Mouse (Mus musculus) embryonic facial prominence, embryonic 11.5 days (tissue): ENCODE data around the gene Cmc2. TPM values are rescaled to one million over a fixed set of nuclear protein-coding genes. Genes with fewer than 3 reads are reported as not detected.

ENCODE experiments used
- ATAC-seq: fragments of 200-750 bp; cut with Nextera tagmentation; replicated peaks from 2 replicates; pipeline ENCODE4 v1.8.0; 2017; ENCODE audit warnings: low read depth; ENCODE audit not compliant: insufficient number of reproducible peaks, low FRiP score, low TSS enrichment
- DNase-seq: peaks from one replicate; pipeline ENCODE4 v3.0.0-alpha.2; 2015; ENCODE audit warnings: low spot score
- H3K27ac ChIP-seq: fragments of 300-500 bp; sonication (generic); replicated peaks from 2 replicates; pipeline ENCODE4 v1.5.1; 2014; ENCODE audit warnings: mild to moderate bottlenecking, low read depth, low read length, control low read depth
- H3K27me3 ChIP-seq: fragments of 300-500 bp; sonication (generic); 2 replicates; pipeline ENCODE4 v1.6.1; 2014; ENCODE audit warnings: mild to moderate bottlenecking, low read length, moderate library complexity, mixed read lengths; ENCODE audit not compliant: control insufficient read depth, insufficient read depth
- H3K36me3 ChIP-seq: fragments of 300-500 bp; sonication (generic); replicated peaks from 2 replicates; pipeline ENCODE4 v1.6.1; 2014; ENCODE audit warnings: low read depth, mild to moderate bottlenecking, low read length, moderate library complexity, mixed read lengths; ENCODE audit not compliant: control insufficient read depth, insufficient read depth
- H3K4me1 ChIP-seq: fragments of 300-500 bp; sonication (generic); 2 replicates; pipeline ENCODE4 v1.6.1; 2014; ENCODE audit warnings: low read length, mixed read lengths; ENCODE audit not compliant: control insufficient read depth, insufficient read depth
- H3K4me2 ChIP-seq: fragments of 300-500 bp; sonication (generic); 2 replicates; pipeline ENCODE4 v1.6.1; 2014; ENCODE audit warnings: low read depth, mild to moderate bottlenecking, control low read depth, low read length, moderate library complexity
- H3K4me3 ChIP-seq: fragments of 300-500 bp; sonication (generic); 2 replicates; pipeline ENCODE4 v1.5.1; 2014; ENCODE audit warnings: low read depth, low read length, control low read depth
- H3K9ac ChIP-seq: fragments of 300-500 bp; sonication (generic); replicated peaks from 2 replicates; pipeline ENCODE4 v1.6.1; 2014; ENCODE audit warnings: mild to moderate bottlenecking, control low read depth, low read length
- H3K9me3 ChIP-seq: fragments of 300-500 bp; sonication (generic); replicated peaks from 2 replicates; pipeline ENCODE4 v1.6.1; 2016; ENCODE audit warnings: mild to moderate bottlenecking, low read length, inconsistent platforms, mixed read lengths; ENCODE audit not compliant: control insufficient read depth
- WGBS: fragments of 180-500 bp; shearing (Covaris S2); extraction: QIAGEN DNeasy Blood & Tissue Kit; methylation state at CpG from one replicate; pipeline ENCODE4 v1.1.7; 2014; 5-methylcytosine and 5-hydroxymethylcytosine counted together
- polyA plus RNA-seq: library from polyadenylated mRNA; unstranded; fragments of >200 nt; fragmentation: Nextera tagmentation; extraction: Ambion mirVana; gene quantifications from 2 replicates; pipeline ENCODE4 v1.2.1, GENCODE M21; 2014

Cmc2 gene
- polyA plus RNA-seq, 1 experiment from 2014 or later: 92.2 TPM

DNA sequence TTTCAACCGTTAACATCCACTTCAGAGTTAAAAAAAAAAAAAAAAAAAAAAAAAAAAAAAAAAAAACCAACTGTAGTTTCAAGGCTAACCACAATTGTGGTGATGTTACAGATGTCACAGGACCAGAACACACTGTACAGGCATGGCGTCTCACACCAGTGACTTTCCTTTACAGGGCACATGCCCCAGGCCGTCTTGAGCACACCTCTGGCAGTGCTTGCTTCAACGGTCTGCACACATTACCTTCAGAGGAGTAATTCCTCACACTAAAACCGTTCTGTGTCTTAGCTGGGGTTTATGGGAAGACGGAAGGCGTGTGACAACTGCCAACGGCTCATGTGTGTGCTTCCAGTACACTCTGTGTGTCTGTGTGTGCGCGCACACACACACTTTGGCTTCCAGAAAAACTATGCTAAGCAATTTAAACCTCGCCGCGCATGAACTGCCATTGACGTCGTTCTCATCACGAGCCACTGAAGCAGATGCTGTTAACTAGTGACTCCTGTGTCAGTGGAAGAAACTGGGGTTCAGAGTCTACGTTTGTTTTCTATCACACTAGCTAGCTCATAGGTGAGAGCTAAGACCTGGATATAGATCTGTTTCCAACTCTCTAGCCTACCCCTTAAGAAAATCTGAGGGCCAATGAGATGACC, 45.3 kb downstream of the Cmc2 start:
- no peak for DNase-seq
- Histone ChIP-seq H3K4me3 (no peak overlapping the region), H3K4me2 (no peak overlapping the region), H3K9ac (no peak overlapping the region), H3K4me1 (no peaks in the 10 kb centered on the region), H3K9me3 (no peaks in the 10 kb centered on the region), H3K27me3 (no peaks in the 10 kb centered on the region), H3K36me3 (no peaks in the 10 kb centered on the region), H3K27ac (no peak overlapping the region)
- ATAC-seq: no peak
- WGBS: 87% methylated on average over 17 of the region's 17 CpGs

DNA sequence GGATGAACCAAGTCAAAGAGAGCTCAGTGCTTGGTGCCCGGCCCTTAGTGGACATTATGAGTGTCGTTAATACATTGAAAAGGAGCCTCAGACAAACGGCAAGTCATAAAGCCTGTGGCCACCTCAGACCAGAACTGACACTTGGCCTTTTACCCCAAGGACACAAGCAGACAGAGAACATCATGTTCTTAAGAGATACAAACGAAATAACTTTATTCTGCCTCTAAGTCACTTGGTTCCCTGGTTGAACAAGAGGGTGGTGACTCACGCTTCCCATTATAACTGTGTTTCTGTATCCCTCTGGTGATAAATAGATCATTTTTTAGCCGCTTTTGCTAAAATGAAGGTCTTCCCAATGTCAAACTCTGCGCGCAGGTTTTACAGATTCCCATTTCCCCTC, 47.3 kb downstream of the Cmc2 start:
- DNase-seq (no peak), ATAC-seq (no peak)
- 82% methylated on average over 8 of the region's 8 CpGs for WGBS
- no peak overlapping the region for H3K27ac ChIP-seq
- H3K4me3 ChIP-seq: no peak overlapping the region
- H3K9ac ChIP-seq: no peak overlapping the region
- no peaks in the 10 kb centered on the region for H3K27me3 ChIP-seq
- no peaks in the 10 kb centered on the region for H3K36me3 ChIP-seq
- no peaks in the 10 kb centered on the region for H3K4me1 ChIP-seq
- no peaks in the 10 kb centered on the region for H3K9me3 ChIP-seq
- H3K4me2 ChIP-seq: no peak overlapping the region

DNA sequence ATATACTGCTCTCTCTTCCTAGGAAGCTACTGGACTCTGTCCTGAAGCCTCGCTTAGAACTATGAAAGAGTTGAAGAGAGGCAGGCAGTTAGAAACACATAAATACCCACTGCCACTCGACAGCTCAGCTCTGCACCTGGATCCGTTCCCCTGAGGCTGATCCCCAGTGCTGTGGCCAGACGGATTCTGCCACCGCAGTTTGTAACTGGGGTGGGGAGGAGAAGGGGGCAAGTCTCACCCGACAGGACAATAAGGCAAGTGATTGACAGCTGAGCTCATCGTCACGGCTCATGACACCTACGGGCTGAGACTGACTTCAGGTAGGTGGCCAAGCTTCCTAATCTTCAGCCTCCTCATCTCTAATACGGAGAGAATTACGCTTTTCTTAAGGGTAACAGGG, 47.7 kb downstream of the Cmc2 start:
- 79% methylated on average over 11 of the region's 11 CpGs for WGBS
- no peak for DNase-seq
- no peaks in the 10 kb centered on the region for H3K9me3 ChIP-seq
- no peaks in the 10 kb centered on the region for H3K36me3 ChIP-seq
- H3K4me3 ChIP-seq: no peak overlapping the region
- H3K27ac ChIP-seq: no peak overlapping the region
- no peak overlapping the region for H3K4me2 ChIP-seq
- no peaks in the 10 kb centered on the region for H3K27me3 ChIP-seq
- no peaks in the 10 kb centered on the region for H3K4me1 ChIP-seq
- H3K9ac ChIP-seq: no peak overlapping the region
- no peak for ATAC-seq

DNA sequence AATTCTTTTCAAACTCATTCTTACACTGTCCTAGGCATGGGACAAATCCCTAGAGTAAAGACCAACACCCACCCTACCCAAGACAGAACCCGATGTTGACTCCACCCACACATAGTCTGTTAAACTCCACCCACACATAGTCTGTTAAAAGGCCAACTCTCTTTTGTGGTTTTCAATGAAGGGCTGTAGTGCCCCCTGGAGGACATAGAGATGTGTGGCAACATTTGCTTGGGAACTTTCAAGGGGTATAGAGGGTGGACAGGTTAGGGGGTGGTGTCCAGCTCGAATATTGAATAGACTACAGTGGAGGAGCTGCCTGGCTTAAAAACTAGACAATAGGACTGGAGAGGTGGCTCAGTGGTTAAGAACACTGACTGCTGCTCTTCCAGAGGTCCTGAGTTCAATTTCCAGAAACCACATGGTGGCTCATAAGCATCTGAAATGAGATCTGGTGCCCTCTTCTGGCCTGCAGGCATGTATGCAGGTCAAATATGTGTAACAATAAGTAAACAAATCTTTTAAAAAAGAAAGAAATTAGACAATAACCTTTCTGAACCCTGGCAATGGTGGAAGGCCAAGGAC, 48.4 kb downstream of the Cmc2 start:
- WGBS: 82% methylated on average over 2 of the region's 2 CpGs
- Histone ChIP-seq H3K27ac (no peak overlapping the region), H3K9me3 (no peaks in the 10 kb centered on the region), H3K9ac (no peak overlapping the region), H3K4me3 (no peak overlapping the region), H3K36me3 (no peaks in the 10 kb centered on the region), H3K4me1 (no peaks in the 10 kb centered on the region), H3K4me2 (no peak overlapping the region), H3K27me3 (no peaks in the 10 kb centered on the region)
- DNase-seq (no peak), ATAC-seq (no peak)

DNA sequence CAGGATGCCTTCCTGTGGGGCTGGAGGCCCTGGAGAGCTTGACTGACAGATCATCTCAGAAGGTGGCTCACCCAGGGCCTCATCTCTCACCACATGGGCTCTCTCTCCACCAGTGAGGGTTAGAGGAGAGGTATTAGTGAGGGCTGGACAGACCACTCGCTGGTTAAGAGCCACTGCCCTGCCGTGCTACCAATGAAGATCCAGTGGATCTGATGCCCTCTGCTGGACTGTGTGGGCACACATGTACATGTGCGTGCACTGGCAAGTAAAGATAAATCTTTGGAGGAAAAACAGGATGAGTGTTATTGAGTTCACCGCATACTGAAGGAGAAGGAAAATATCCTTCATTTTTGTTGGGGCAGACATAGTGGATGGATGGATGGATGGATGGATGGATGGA, 52.6 kb downstream of the Cmc2 start:
- no peak overlapping the region for H3K9ac ChIP-seq
- H3K36me3 ChIP-seq: no peaks in the 10 kb centered on the region
- H3K4me2 ChIP-seq: no peak overlapping the region
- H3K27me3 ChIP-seq: peaks cover 2% of the 10 kb centered on the region; the same call in 1 of the 2 replicates
- H3K9me3 ChIP-seq: no peaks in the 10 kb centered on the region
- ATAC-seq (no peak), DNase-seq (peak; percentile 59)
- no peaks in the 10 kb centered on the region for H3K4me1 ChIP-seq
- no peak overlapping the region for H3K27ac ChIP-seq
- H3K4me3 ChIP-seq: no peak overlapping the region
- WGBS: 45% methylated on average over 4 of the region's 4 CpGs

DNA sequence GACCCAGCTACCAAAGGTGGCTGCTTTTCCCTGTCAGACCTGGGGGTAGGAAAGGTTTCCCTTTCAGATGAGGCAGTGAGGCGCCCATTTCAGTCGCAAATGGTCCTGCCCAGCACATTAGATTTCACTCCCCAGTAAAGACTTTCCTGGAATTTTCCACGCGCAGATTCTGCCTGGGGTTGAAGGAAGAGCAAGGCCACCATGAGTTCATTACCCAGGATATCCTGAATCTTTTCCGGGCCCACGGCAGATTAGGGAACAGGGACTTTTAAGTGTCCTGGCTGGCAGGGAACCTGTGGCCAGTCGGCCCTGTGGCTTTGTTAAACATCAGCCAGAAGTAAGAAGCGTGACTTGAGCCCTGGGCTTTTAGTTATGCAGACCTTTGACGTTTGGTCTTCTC, 53.9 kb downstream of the Cmc2 start:
- DNase-seq (no peak), ATAC-seq (no peak)
- WGBS: 76% methylated on average over 9 of the region's 9 CpGs
- Histone ChIP-seq H3K4me2 (no peak overlapping the region), H3K27ac (no peak overlapping the region), H3K36me3 (no peaks in the 10 kb centered on the region), H3K27me3 (peaks cover 2% of the 10 kb centered on the region; the same call in 1 of the 2 replicates), H3K9me3 (no peaks in the 10 kb centered on the region), H3K9ac (no peak overlapping the region), H3K4me1 (no peaks in the 10 kb centered on the region), H3K4me3 (no peak overlapping the region)

DNA sequence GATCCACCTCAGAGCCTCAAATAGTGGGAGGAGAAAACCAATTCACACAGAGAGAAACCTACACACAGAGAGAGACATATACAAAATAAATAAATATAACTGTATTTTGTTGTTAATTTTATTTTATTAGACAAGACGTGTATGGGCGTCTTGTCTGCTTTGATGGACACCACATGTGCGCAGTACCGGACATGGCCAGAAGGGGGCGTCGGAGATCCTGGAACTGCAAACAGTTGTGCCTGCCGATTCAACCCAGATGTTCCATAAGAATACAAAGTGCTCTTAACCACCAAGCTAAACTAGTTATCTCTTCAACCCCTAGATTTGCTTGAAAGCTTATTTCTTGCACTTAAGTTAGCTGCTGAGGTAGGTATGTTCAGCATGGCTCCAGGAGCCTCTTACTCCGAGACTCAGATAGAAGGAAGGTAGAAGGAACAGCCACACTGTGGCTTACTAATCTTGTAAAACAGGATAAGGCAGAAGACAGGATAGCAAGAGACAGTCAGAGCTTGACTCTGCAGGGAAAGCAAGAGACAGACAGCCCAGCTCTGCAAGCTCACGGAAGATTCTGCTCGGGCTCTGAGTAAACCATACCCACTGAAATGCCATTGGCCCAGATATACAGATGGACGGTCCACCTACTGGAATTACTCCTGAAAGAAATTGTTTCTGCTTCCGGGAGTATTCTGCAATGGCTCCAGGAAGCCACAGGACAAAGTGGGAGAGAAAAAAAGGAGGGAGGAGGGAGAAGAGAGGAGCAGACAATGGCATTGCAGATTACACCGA, 54.9 kb downstream of the Cmc2 start:
- no peak overlapping the region for H3K9ac ChIP-seq
- DNase-seq: peak; percentile 54
- no peak overlapping the region for H3K4me3 ChIP-seq
- ATAC-seq: no peak
- no peaks in the 10 kb centered on the region for H3K4me1 ChIP-seq
- H3K36me3 ChIP-seq: no peaks in the 10 kb centered on the region
- no peaks in the 10 kb centered on the region for H3K9me3 ChIP-seq
- WGBS: 69% methylated on average over 13 of the region's 13 CpGs
- H3K27ac ChIP-seq: no peak overlapping the region
- H3K4me2 ChIP-seq: no peak overlapping the region
- peaks cover 2% of the 10 kb centered on the region; the same call in 1 of the 2 replicates for H3K27me3 ChIP-seq

DNA sequence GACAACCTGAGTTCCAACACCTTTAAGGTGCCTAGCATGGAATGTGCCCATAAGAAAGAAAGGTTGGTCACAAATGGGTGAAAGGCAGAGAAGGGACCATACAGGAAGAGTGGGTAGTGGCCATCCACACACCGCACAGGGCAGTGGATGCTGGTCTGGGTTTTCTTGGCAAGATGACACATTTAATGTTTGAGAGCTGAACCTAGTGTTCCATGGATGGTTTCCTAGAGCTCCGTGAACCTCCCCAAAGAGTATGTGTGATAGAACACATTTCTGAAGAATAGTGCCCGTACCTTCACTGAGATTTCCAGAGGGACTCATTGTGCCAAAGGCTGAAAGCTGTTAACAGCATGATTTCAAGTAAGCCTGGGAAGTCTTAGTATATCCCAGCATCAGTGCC, 56.7 kb downstream of the Cmc2 start:
- Histone ChIP-seq H3K36me3 (no peaks in the 10 kb centered on the region), H3K9me3 (no peaks in the 10 kb centered on the region), H3K4me1 (no peaks in the 10 kb centered on the region), H3K4me3 (no peak overlapping the region), H3K9ac (no peak overlapping the region), H3K27ac (no peak overlapping the region), H3K4me2 (no peak overlapping the region), H3K27me3 (peaks cover 2% of the 10 kb centered on the region; the same call in 1 of the 2 replicates)
- DNase-seq: no peak
- no peak for ATAC-seq
- 89% methylated on average over 3 of the region's 3 CpGs for WGBS
